Mouse (Mus musculus): ENCODE data around the gene Ttc27. TPM values are rescaled to one million over a fixed set of nuclear protein-coding genes. Genes with fewer than 3 reads are reported as not detected.

Gene Ttc27
- total RNA-seq, 1 experiment from 2014 or later, result 69.6 TPM

DNA sequence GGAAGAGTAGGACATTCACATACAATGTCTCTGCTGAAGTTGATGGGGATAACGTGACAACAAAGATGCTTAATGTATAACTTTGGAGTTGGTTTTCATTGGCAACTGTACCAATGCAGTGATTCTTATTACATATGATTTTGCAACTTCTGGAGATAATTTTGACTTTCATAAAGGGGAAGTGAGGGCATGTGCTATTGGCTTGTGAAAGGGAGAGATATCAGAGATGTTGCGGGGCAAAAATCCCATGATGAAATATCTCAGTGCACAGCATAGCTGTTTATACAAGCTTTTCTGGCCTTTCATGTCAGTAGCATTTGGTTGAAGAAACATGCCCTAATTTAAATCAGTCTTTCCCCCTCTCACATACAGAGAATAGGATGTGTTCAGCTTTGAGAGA is 86.3 kb downstream of the Ttc27 start:
- no peak for ATAC-seq (replicated peaks in 1 of 2; ENCODE audit: insufficient read depth in 1 of 2, low FRiP score in 2 of 2, low TSS enrichment in 1 of 2, low read depth in 1 of 2, poor library complexity in 2 of 2, severe bottlenecking in 2 of 2)

DNA sequence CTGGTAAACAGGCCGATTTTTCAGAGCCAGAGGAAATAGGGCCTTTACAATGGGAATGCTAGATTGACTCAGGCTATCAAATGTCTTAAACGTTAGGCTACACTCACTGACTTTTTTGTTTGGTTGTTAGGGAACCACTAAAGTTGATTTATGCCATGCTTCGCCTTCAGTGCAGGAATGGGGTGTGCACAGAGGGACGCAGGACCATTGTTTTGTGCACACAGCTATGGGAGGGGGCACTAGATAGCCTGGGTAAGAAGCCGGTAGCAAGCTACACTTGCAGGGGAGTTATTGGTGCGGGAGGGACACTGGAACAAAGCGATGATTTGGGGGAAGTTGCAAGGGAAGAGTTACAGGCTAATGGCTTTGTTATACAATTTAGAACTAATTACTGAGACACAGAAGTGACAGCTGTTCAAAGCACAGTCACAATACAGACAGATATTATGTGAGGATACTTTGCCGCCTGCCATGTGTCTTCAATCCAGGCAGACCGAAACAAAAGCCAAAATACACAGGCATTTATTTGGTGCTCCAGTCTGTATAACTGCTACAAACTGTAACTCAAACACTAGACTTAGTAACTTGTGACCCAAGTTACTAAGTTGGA is 86.9 kb downstream of the Ttc27 start:
- no peak for ATAC-seq (replicated peaks in 1 of 2; ENCODE audit: insufficient read depth in 1 of 2, low FRiP score in 2 of 2, low TSS enrichment in 1 of 2, low read depth in 1 of 2, poor library complexity in 2 of 2, severe bottlenecking in 2 of 2)

DNA sequence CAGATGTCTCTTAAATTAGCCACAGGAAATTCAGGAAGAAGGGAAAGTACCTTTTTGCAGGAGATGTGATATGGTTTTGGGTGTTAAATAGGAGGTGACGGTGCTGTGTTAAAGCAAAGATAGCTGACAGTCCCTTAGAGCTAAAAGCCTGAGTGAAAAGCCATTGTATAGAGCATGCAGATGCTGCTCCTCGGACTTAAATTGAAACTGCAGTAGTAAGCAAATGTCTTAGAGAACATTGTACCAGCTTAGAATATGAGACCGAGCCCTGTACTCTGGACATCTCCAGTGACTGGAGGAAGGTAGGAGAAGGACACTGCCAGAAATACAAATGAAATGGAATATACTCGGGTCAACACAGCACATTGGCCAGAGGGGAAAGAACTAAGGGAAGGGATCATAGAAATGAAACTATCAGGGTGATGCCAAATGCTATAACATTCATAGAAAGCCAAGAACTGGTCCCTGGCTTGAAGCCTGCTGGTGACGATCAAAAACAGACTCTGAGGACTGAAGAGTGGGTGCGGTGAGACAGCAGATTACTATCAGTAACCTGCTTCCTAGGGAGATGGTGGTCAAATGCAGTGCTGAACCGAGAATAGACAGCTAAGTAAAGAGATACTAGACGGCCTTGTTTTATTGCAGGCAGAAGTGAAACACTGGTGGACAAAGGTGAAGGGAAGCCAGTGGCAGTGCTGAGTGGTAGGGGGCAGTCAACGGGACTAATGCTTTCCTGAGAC is 90.1 kb downstream of the Ttc27 start:
- ATAC-seq (replicated peaks in 1 of 2; ENCODE audit: insufficient read depth in 1 of 2, low FRiP score in 2 of 2, low TSS enrichment in 1 of 2, low read depth in 1 of 2, poor library complexity in 2 of 2, severe bottlenecking in 2 of 2), result peak; percentile 43 to 45; a peak in 3 of 4 replicates

DNA sequence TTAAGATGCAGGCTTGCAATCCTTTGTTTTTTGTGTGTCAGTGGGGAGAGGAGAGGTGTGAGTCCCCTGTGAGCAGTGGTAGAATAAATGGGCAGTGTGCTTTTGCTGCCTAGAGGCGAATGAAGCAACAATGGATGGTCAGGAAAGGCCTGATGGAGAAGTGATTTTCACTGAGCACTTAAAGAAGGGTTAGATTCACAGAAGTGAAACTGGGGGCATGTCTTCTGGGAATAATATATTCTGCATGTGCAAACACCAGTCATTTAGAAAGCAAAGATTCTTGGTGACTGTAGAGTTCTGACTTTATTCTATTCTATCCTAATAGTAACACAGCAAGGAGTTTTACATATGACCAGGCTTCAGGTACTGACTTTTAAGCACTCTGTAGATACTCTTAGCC is 90.8 kb downstream of the Ttc27 start:
- ATAC-seq (replicated peaks in 1 of 2; ENCODE audit: insufficient read depth in 1 of 2, low FRiP score in 2 of 2, low TSS enrichment in 1 of 2, low read depth in 1 of 2, poor library complexity in 2 of 2, severe bottlenecking in 2 of 2), result no peak; a peak in 1 of 4 replicates

DNA sequence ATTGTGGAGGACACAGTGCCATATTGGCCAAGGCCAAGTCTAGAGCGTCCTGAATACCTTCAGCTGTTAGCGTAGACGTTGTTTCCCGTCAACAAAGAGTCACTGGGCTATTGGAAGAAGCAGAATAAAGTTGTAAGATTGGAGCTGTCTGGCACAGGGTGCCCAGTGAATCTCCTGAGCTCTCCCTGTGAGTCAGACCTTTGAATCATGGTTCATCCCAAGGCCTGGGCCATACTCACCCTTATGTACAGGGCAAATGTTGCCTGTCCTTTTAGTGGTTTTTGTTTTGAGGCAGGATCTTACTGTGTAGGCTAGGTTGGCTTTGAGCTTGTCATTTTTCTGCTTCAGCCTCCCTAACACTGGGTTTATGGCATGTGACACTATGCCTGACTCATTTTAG is 91.4 kb downstream of the Ttc27 start:
- no peak for ATAC-seq (replicated peaks in 1 of 2; ENCODE audit: insufficient read depth in 1 of 2, low FRiP score in 2 of 2, low TSS enrichment in 1 of 2, low read depth in 1 of 2, poor library complexity in 2 of 2, severe bottlenecking in 2 of 2)

DNA sequence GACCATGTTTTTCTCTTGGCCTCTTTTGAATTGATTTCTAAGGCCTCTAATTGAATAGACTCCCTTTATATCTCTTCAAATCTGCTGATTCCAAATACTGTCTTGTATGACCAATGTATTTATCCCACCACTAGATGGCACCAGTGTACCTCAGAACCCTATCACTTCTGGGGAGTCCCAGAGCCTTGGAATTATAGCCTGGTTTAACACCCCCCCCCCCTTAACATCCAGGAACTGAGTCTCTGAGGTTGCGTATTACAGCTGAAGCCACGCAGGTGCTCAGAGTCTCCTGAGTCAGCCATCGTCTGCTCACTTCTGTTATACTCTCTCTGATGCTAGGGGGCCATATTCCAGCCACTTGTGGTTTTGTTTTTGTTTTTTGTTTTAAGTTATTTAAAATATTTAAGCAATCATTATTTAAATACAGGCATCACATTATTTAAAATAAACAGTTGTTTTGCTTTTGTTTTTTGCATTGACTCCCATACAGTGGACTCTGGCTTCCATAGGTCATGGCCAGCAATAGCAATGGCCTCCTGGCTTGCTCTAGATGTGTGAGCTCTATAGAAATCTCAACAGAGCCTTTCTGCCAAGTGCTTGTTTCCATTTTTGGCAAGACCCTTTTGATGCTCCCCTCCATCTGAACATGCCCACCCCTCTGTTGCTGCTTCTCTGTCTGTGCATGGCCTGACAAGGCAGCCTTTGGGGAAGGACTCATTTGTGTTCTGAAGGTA is 93.5 kb downstream of the Ttc27 start:
- peak; percentile 58 to 63; a peak in 3 of 4 replicates for ATAC-seq (replicated peaks in 1 of 2; ENCODE audit: insufficient read depth in 1 of 2, low FRiP score in 2 of 2, low TSS enrichment in 1 of 2, low read depth in 1 of 2, poor library complexity in 2 of 2, severe bottlenecking in 2 of 2)

DNA sequence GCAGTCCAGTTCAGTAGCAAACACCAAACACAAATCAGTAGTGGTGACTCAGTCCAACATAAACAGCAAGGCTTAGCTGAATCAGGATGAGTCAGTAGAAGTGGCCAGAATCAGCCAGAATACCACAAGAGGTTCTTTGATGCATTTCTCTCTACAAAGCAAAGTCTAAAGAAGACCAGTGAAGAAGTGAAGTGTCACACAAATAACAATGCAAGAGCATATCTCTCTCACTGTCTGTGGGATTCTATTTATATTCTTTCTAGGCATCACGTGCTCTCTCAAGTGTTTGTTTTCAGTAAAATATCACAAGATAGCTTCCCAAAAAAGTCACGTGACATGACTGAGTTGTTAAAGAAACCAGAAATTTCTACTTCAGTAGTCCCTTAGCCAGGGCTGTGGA is 102.2 kb downstream of the Ttc27 start:
- no peak for ATAC-seq (replicated peaks in 1 of 2; ENCODE audit: insufficient read depth in 1 of 2, low FRiP score in 2 of 2, low TSS enrichment in 1 of 2, low read depth in 1 of 2, poor library complexity in 2 of 2, severe bottlenecking in 2 of 2)

DNA sequence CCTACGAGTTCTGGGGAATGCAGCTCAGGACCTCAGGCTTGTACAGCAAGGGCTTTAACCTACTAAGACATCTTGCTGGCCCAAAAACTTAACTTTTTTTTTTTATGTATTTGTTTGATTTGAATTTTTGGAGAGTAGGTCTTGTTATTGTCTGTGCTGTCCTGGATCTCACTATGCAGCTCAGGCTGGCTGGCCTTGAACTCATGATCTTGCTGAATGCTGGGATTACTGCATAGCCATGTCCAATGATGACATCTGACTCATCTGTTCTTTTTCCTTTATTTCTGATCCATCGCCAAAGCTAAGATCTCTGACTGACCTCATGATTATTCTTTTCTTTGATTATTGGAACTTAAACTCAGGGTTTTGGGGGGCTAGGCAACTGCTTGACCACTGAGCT is 113.3 kb downstream of the Ttc27 start:
- ATAC-seq (replicated peaks in 1 of 2; ENCODE audit: insufficient read depth in 1 of 2, low FRiP score in 2 of 2, low TSS enrichment in 1 of 2, low read depth in 1 of 2, poor library complexity in 2 of 2, severe bottlenecking in 2 of 2), result no peak

DNA sequence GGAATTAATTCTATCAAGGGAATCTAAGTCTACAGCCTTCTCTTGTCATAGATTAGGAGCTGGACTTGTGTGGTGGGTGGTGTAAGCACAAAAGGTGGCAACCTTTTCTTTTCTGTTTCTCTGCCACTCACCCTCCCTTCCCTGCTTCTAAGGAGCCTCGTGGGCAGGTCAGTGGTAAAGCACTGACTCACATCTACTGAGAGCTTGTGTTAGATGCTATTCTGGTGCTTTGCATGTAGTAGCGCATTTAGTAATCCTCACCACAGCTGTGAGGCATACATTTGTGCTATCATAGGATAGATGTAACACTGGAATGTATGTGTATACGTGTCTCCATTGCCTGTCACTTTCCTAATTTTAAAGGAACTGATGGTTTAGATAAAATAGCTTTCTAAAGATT is 124.2 kb downstream of the Ttc27 start:
- no peak for ATAC-seq (replicated peaks in 1 of 2; ENCODE audit: insufficient read depth in 1 of 2, low FRiP score in 2 of 2, low TSS enrichment in 1 of 2, low read depth in 1 of 2, poor library complexity in 2 of 2, severe bottlenecking in 2 of 2)

DNA sequence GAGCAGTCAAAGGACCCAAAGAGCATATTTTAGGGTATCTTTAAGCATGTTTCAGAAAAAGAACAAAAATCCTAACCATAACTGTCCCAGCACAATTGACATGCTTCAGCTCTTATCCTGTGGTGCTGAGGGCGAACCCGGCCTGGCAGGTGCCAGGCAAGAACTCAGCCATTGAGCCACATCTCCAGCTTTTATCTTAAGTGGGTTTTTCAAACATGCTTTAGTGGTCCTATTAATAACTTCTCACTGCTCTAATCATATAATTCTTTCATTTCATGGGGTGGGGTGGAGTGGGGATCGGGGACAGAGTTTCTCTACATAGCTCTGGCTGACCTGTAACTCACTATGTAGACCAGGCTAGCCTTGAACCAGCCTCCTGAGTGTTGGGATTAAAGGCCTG is 125.1 kb downstream of the Ttc27 start:
- no peak for ATAC-seq (replicated peaks in 1 of 2; ENCODE audit: insufficient read depth in 1 of 2, low FRiP score in 2 of 2, low TSS enrichment in 1 of 2, low read depth in 1 of 2, poor library complexity in 2 of 2, severe bottlenecking in 2 of 2)

DNA sequence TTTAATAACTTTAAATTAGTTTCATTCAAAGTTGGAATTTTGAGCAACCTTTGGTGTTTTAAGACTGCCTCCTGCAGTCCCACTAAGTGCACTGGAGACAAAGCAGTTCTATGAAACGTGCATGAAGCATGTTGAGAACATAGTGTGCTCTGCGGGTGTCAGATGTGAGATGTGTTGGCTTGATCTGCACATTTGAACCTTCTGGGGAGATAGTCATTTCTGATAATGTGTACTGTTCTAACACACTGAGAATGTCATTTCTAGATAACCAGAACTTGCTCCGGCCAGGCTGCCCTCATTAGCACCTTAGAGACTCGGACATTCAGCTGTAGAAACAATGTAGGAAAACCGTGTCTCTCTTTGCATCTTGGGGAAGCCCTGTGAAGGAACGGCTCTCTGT is 126.0 kb downstream of the Ttc27 start:
- ATAC-seq (replicated peaks in 1 of 2; ENCODE audit: insufficient read depth in 1 of 2, low FRiP score in 2 of 2, low TSS enrichment in 1 of 2, low read depth in 1 of 2, poor library complexity in 2 of 2, severe bottlenecking in 2 of 2), result no peak

DNA sequence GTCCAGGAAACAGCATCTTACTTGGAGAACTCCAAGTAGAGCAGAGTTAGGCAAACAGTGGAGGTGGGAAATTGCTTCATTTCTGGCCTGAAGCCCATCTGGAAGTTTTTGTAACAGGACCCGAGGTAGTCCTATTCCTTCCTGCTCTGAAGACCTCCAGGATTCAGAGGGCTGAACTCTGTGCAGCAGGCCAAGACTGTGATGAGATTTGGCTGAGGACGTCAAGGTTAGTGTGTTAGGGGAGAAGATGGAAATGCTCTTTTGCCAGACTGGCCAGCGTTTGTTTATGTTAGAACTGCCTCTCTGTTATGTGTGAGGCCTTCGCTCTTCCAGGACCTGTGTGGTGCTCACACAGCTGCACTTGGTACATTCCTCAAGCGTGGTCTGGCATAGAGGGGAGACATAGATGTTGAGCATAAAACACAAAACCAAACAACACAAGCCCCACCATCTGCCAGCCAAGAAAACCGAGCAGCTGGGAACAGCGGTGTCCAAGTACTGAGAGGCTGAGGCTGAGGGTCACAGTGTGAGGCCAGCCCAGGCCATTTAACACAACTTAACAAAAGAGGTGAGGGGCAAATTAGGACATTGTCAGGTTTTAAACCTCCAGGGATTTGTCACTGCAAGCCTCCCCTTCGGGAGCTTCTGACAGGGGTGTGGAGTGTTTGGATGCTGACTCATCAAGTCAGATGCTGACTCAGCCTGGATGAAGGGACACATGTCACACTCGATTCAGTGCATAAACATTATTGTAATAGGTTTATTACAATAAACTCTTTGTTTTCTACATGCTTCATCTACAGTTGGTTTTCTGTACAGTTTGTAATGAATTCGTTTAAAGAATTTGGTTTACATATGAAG is 128.7 kb downstream of the Ttc27 start:
- ATAC-seq (replicated peaks in 1 of 2; ENCODE audit: insufficient read depth in 1 of 2, low FRiP score in 2 of 2, low TSS enrichment in 1 of 2, low read depth in 1 of 2, poor library complexity in 2 of 2, severe bottlenecking in 2 of 2), result no peak; a peak in 1 of 4 replicates

DNA sequence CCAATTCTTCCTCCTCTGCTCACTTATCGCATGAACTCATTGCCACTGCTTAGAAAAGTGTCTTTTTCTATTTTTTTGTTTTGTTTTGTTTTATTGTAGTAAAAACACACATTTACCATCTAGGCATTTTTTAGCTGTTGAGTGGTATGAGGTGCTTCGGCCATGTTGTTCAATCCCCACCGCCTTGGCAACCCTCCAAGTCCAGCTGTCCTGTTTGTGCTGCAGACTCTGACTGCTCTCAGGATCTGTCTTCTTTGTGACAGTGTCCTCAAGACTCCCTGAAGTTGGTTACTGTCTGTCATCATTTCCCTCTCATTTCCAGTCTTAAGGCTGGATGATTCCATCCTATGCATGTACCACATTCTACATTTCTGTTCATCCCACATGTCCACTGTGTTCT is 132.7 kb downstream of the Ttc27 start:
- ATAC-seq (replicated peaks in 1 of 2; ENCODE audit: insufficient read depth in 1 of 2, low FRiP score in 2 of 2, low TSS enrichment in 1 of 2, low read depth in 1 of 2, poor library complexity in 2 of 2, severe bottlenecking in 2 of 2), result no peak

DNA sequence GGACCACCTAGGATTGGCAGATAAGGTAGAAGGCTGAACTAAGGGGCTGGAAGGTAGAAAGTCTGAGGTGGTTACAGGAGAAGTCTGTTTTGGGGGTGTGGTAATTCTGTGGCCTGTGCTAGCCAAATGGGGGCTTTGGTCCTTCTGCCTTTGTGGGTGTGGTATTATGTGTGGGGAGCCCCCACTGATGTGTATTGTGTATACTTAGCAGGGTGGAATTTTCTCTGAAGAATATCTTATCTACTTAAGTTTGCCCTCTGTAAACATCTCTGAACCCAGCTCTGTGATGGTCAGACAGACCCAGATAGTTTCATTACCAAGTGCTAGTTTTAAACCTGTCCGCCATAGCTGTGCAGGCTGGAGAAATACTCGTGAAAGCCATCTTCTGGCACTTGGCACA is 141.8 kb downstream of the Ttc27 start:
- no peak for ATAC-seq (replicated peaks in 1 of 2; ENCODE audit: insufficient read depth in 1 of 2, low FRiP score in 2 of 2, low TSS enrichment in 1 of 2, low read depth in 1 of 2, poor library complexity in 2 of 2, severe bottlenecking in 2 of 2)

DNA sequence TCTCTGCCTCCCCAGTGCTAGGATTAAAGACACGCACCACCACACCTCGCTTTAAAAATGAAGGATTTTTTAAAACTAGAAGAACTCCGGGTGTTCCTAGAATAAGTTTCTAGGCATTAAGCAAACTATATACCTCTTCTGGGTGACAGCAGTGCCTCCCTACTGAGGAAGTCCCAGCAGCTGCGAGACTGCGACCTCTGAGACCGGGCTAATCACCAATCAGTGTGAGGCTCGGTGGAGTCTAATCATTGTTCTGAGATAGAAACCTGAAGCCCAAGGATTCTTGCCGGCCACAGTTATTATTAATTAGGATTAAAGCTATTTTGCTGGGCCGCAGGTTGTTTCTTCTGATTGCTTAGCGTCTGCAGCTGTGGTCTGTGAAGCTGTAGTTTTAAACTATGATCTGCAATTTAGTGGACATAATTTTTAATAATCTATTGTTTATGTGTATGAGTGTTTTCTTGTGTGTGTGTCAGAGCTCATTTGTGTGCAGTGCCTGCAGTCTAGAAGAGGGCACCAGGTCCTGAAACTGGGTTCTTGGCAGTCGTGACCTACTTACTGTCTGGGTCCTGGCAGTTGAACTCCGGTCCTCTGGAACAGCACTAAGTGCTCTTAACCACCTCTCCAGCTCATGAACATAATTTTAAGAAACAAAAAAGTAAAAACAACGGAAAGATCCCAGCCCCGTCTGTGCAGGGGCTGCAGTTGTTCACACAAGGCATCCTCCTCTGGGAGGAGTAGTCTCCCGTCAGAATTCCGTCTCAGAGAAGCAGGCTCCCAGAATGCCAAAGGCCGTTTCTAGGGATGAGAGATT is 142.9 kb downstream of the Ttc27 start:
- no peak for ATAC-seq (replicated peaks in 1 of 2; ENCODE audit: insufficient read depth in 1 of 2, low FRiP score in 2 of 2, low TSS enrichment in 1 of 2, low read depth in 1 of 2, poor library complexity in 2 of 2, severe bottlenecking in 2 of 2)

DNA sequence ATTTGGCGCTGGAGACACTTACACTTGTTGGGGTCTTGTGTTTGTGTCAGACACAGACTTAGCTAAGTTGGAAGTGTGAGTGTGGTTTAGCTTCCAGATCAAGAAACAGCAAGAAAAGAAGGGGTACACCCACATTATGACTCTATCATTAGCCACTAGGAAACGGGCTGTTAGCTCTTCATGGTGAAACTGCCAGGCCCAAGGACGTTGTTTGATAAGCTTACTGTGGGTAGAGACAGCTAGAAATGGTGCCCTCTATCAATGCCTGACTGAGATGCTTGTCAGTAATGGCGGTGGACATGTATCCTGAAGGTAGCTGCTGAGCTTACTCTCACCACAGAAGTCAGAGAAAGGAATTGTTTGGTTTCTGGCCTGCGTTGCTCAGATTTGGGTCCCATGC is 146.3 kb downstream of the Ttc27 start:
- ATAC-seq (replicated peaks in 1 of 2; ENCODE audit: insufficient read depth in 1 of 2, low FRiP score in 2 of 2, low TSS enrichment in 1 of 2, low read depth in 1 of 2, poor library complexity in 2 of 2, severe bottlenecking in 2 of 2), result no peak

Measured in hematopoietic stem cell, adult 5-6 weeks (primary cell).